Mouse (Mus musculus) bone marrow macrophage, adult 2 months (primary cell): ENCODE data around the gene Gm4869. TPM values are rescaled to one million over a fixed set of nuclear protein-coding genes. Genes with fewer than 3 reads are reported as not detected.
"Not testable (repeated sequence)": the region's sequence is repeated elsewhere in the genome, so short reads cannot be mapped to it uniquely, and the experiment has no call there.

Source experiments
- H3K27ac ChIP-seq: 2 replicates; pipeline ENCODE4 v1.5.1; 2012; ENCODE audit warnings: low read depth, low read length; ENCODE audit not compliant: insufficient read depth
- H3K4me1 ChIP-seq: 2 replicates; pipeline ENCODE4 v1.6.1; 2012; ENCODE audit warnings: low read length; ENCODE audit not compliant: control insufficient read depth, insufficient read depth
- H3K4me3 ChIP-seq: 2 replicates; pipeline ENCODE4 v1.5.1; 2012; ENCODE audit warnings: mild to moderate bottlenecking, low read length, moderate library complexity; ENCODE audit not compliant: insufficient read depth
- CTCF ChIP-seq: IDR thresholded peaks from 2 replicates; pipeline ENCODE4 v1.5.1; 2012; ENCODE audit warnings: low read depth, mild to moderate bottlenecking, low read length, moderate library complexity
- POLR2A ChIP-seq: IDR thresholded peaks from 2 replicates; pipeline ENCODE4 v1.6.1; 2012; ENCODE audit warnings: mild to moderate bottlenecking, low read depth, low read length, borderline replicate concordance
- polyA plus RNA-seq: library from polyadenylated mRNA; stranded (reverse); fragments of >200 nt; gene quantifications from 2 replicates; pipeline ENCODE4 v1.2.4, GENCODE M21; 2012; ENCODE audit not compliant: missing spikeins, insufficient read depth, insufficient read length

The Gm4869 gene
- polyA plus RNA-seq, 1 experiment: not detected

DNA sequence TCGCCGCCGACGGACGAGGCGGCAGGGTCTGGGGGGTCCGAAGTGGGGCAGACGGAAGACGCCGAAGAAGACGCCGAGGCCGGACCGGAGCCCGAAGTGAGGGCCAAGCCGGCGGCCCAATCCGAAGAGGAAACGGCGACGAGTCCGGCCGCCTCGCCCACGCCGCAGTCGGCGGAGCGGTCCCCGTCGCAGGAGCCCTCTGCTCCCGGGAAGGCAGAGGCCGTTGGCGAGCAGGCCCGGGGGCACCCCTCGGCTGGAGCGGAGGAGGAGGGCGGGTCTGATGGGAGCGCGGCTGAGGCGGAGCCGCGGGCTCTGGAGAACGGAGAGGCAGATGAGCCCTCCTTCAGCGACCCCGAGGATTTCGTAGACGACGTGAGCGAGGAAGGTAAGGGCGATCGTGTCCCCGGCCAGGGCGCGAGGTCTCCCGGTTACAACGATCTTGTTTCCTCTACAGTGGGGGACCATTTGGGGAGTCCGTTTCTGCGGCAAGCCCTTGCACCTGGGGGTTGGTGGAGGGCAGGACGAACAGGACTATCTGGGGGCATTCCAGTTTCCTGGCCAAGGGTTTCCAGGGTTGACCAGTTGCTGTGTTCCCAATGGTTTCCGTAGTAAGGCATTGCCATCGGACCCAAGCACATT is 25.9 kb upstream of the Gm4869 start:
- Histone ChIP-seq H3K27ac (peak overlapping the region; percentile 80), H3K4me1 (peaks cover 40% of the 10 kb centered on the region), H3K4me3 (peak overlapping the region; percentile 67)
- TF ChIP-seq CTCF: no peak
- no peak for TF ChIP-seq POLR2A

DNA sequence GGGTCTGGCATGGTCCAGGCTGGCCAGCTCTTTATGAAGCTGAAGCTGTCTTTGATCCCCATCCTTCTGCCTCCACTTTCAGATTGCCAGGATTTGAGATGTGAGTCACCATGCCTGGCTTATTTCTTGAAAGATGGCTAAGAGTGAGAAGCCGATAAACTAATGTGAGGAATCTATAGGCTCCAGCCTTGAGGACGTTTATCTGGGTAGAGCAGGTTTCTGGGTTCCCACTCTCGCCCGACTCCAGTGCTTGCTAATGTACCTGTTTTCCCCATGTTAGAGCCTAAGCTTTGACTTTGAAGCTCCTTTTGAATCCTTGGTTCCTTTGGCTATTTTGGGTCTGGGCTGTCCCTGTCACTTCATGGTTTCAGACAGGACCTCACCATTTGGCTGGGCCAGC is 24.8 kb upstream of the Gm4869 start:
- H3K4me3 ChIP-seq: peak overlapping the region; percentile 67
- H3K27ac ChIP-seq: no peak overlapping the region
- TF ChIP-seq CTCF (no peak), POLR2A (no peak)

DNA sequence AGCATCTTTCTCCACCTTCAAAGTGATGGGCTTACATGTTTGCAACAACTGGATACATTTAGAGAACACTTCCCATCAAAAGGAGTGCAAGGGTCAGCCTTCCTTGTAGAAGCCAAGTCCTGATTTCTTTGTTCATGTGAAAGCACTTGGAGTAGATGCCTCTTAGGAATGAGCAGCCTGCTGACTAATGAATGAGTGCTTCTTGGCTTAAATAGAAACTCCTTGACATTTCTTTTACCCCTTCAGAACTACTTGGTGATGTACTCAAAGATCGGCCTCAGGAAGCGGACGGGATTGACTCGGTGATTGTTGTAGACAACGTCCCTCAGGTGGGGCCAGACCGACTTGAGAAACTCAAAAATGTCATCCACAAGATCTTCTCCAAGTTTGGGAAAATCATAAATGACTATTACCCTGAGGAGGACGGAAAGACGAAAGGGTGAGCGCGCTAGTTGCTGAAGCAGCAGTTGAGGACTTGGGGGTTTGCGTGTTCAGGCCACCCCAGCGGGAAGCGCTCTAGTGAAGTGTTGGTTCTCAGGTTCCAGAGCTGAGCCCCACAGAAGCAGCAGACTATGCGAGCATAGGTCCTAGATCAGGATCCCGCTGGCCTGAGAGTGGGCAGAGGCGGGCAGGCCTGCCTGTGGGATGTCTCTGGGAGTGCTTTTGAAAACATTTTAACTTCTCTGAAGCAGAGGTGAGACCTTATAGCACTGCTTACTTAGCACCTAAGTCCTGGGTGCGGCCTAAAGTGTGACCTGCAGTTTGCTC is 20.2 kb upstream of the Gm4869 start:
- Histone ChIP-seq H3K4me3 (no peak overlapping the region), H3K27ac (no peak overlapping the region), H3K4me1 (peaks cover 20% of the 10 kb centered on the region)
- TF ChIP-seq CTCF (no peak), POLR2A (no peak)

More for the DNA sequence above, 24.8 kb upstream of the Gm4869 start:
- H3K4me1 ChIP-seq: peaks cover 31% of the 10 kb centered on the region

GRCm38 (mm10) chr5:140439117-140439516 is 6.3 kb upstream of the Gm4869 start:
- not testable (repeated sequence) for H3K27ac ChIP-seq, H3K4me3 ChIP-seq
- peaks cover 14% of the 10 kb centered on the region for H3K4me1 ChIP-seq

GRCm38 (mm10) chr5:140441406-140441805 is 4.0 kb upstream of the Gm4869 start:
- Histone ChIP-seq H3K27ac (no peak overlapping the region), H3K4me1 (no peaks in the 10 kb centered on the region), H3K4me3 (no peak overlapping the region)
- TF ChIP-seq POLR2A (no peak), CTCF (no peak)

- H3K4me3 ChIP-seq: no peak overlapping the region
- TF ChIP-seq POLR2A (no peak), CTCF (no peak)
- no peak overlapping the region for H3K27ac ChIP-seq
- H3K4me1 ChIP-seq: no peaks in the 10 kb centered on the region
Observed at GRCm38 (mm10) chr5:140444012-140444411, 1.4 kb upstream of the Gm4869 start.

DNA sequence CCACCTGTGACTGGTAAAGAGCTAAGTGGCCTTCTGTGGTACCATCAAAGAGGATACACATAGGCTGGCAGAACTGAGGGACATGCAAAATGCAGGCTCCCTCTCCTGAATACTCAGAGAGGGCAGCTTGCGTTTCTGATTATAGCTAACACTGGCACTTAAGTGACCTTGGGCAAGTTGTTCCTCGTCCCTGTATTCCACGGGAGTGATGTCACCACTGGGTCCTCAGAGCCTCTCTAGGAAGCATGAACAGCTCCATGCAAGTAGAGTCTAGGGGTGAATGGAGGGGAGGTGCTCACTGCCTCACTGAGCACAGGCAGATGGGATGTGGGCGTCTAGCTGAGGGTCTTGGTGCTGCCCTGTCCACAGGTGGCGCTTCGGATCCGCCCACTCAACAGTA is 609 bp downstream of the Gm4869 start:
- no peak for TF ChIP-seq CTCF
- no peak for TF ChIP-seq POLR2A
- H3K4me1 ChIP-seq: peaks cover 5% of the 10 kb centered on the region; the same call in 1 of the 2 replicates
- no peak overlapping the region for H3K27ac ChIP-seq
- H3K4me3 ChIP-seq: no peak overlapping the region

DNA sequence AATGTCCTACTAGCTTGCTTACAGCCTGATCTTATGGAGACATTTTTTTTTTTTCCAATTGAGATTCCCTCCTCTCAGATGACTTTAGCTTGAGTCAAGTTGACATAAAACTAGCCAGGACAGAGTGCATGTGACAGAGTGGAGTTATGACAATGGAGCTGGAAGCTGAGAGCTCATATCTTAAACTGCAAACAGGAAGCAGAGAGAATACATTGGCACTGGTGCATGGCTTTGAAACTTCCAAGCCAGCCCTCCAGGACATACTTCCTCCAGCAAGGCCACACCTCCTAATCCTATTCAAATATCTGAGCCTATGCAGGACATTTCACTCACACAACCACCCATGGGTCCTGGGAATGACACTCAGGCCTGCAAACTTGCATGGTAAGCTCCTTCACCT is 9.0 kb downstream of the Gm4869 start:
- no peak overlapping the region for H3K4me3 ChIP-seq
- H3K27ac ChIP-seq: no peak overlapping the region
- TF ChIP-seq CTCF: no peak
- no peak for TF ChIP-seq POLR2A
- peaks cover 7% of the 10 kb centered on the region for H3K4me1 ChIP-seq

- H3K4me1 ChIP-seq: peaks cover 5% of the 10 kb centered on the region
- no peak overlapping the region for H3K4me3 ChIP-seq
- no peak overlapping the region for H3K27ac ChIP-seq
- no peak for TF ChIP-seq POLR2A
- no peak for TF ChIP-seq CTCF
Observed at GRCm38 (mm10) chr5:140455466-140455865, 10.0 kb downstream of the Gm4869 start.

GRCm38 (mm10) chr5:140461476-140461875 is 16.0 kb downstream of the Gm4869 start:
- no peak for TF ChIP-seq POLR2A
- no peaks in the 10 kb centered on the region for H3K4me1 ChIP-seq
- H3K27ac ChIP-seq: no peak overlapping the region
- no peak overlapping the region for H3K4me3 ChIP-seq

DNA sequence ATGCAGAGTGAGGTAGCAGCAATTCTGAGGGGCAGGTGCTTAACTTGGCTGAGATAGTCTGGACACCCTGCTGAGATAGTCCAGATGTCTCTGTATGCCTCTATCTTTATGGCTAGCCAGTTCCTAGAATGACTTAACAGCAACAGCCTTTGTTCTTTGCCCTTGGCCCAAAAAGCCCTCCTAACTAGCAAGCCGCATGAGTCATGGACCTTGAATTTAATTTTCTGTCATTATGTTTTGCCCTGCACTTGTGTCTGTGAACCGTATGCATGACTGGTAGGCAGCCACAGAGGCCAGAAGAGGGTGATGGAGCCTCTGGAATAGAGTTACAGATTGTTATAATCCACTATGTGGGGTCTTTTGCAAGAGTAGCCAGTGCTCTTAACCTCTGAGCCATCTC is 17.7 kb downstream of the Gm4869 start:
- not testable (repeated sequence) for H3K4me1 ChIP-seq, H3K4me3 ChIP-seq, H3K27ac ChIP-seq
